Mouse (Mus musculus): ENCODE measurements at regions not wholly inside any gene's neighbourhood (a gene's known extent, or its start where the extent isn't known, plus 50 kb on each side); places are given as distances from the start of the nearest gene placed in this dataset.

- TF ChIP-seq POLR2A (IDR thresholded peaks at IDR 0.05; ENCODE audit: insufficient read depth, low read depth, low read length) (no peak), CTCF (IDR thresholded peaks at IDR 0.05; ENCODE audit: insufficient read depth, low read depth, low read length) (no peak)
Measured at GRCm38 (mm10) chr7:137696831-137697230, 259.4 kb downstream of the Glrx3 start.
